Comparison of ENCODE assay signal across 8 mouse cellular contexts in genomic region chr2:23067552-23068369, GRCm38 (mm10). TPM values are rescaled to one million over a fixed set of nuclear protein-coding genes. Genes with fewer than 3 reads are reported as not detected.
DNase-seq lines count a peak whose midpoint lies in the region; ATAC-seq and TF ChIP-seq lines count a peak whose summit lies in the region.

Acbd5 (plus strand) TSS chr2:23068167.

- H3K4me3 ChIP-seq in cortical plate, adult 2 months (ENCODE audit: insufficient read depth, low read length), result peak within 1 kb of the TSS; percentile 89
- peak within 1 kb of the TSS; percentile 100 for H3K4me3 ChIP-seq in megakaryocyte, embryonic 14.5 days (replicated peaks)

- ATAC-seq in activated CD4-positive, CD25-positive, alpha-beta regulatory T cell, adult 4 months, result peak; percentile 87

- no peaks in the 10 kb centered on the region for H3K27me3 ChIP-seq in megakaryocyte, embryonic 14.5 days (replicated peaks)

- peak; percentile 91 to 93 for DNase-seq in gastrocnemius, adult 8-10 months (ENCODE audit: low spot score in 2 of 2)
- DNase-seq in hindlimb bud, embryonic 11.5 days (ENCODE audit: extremely low spot score, low read depth, low spot score), result peak; percentile 79
- DNase-seq in left cerebral cortex, adult 8-10 months (ENCODE audit: low spot score in 2 of 2), result peak; percentile 89 to 96
- peak; percentile 97 for DNase-seq in right cerebral cortex, postnatal 10 days (ENCODE audit: low spot score in 2 of 2)
- DNase-seq in urinary bladder, postnatal 25 days (ENCODE audit: low spot score), result peak; percentile 83

- H3K36me3 ChIP-seq in megakaryocyte, embryonic 14.5 days (replicated peaks; ENCODE audit: low read length), result peaks cover 15% of the 10 kb centered on the region

- TF ChIP-seq POLR2A in cortical plate, adult 2 months (IDR thresholded peaks at IDR 0.05; ENCODE audit: extremely low read depth, insufficient read depth, low read length), result peak; percentile 71

- H3K4me1 ChIP-seq in cortical plate, adult 2 months (ENCODE audit: control insufficient read depth, insufficient read depth, low read length), result peaks cover 2% of the 10 kb centered on the region; the same call in 1 of the 2 replicates
- H3K4me1 ChIP-seq in megakaryocyte, embryonic 14.5 days, result peaks cover 15% of the 10 kb centered on the region; the same call in 1 of the 2 replicates

- no peak for TF ChIP-seq CTCF in cortical plate, adult 2 months (IDR thresholded peaks at IDR 0.05; ENCODE audit: extremely low read depth, insufficient read depth, low read length)

- peak within 1 kb of the TSS; percentile 96 for H3K27ac ChIP-seq in cortical plate, adult 2 months (ENCODE audit: insufficient read depth, low read length)

- H3K9me3 ChIP-seq in megakaryocyte, embryonic 14.5 days, result no peaks in the 10 kb centered on the region; the same call in 1 of the 2 replicates

RNA-seq across cellular contexts. Expression of gene Acbd5, which starts in this region (rescaled TPM):
- polyA plus RNA-seq in activated CD4-positive, CD25-positive, alpha-beta regulatory T cell, adult 4 months (2017; shearing (Covaris generic)), result 10 to 100 TPM; 49.5 to 62.5 TPM
- 44.0 and 46.4 TPM in 2 replicates for polyA plus RNA-seq in cortical plate, adult 2 months (2012; rRNA removed)
- total RNA-seq in gastrocnemius, adult 8-10 months (2022), result 10 to 100 TPM; 26.2 to 29.7 (median 27.1) TPM
- 10 to 100 TPM; 79.3 to 92.0 (median 82.7) TPM for total RNA-seq in left cerebral cortex, adult 8-10 months (2022)
- 3.2 TPM in 1 of 2 replicates, not detected in the other for polyA plus RNA-seq in megakaryocyte, embryonic 14.5 days (2012; ENCODE audit: insufficient read depth, low replicate concordance)

Comparison
In these comparisons a context has a peak if more than half of its experiments do, and no peak if none do; other contexts are left out.
1. Peak in every context shown above with its lines: DNase-seq, ATAC-seq, H3K4me3 ChIP-seq and H3K27ac ChIP-seq.
2. RNA of gene Acbd5 (polyA plus RNA-seq): 49.5 to 62.5 TPM in activated CD4-positive, CD25-positive, alpha-beta regulatory T cell, adult 4 months and 44.0 to 46.4 TPM in cortical plate, adult 2 months; 3.2 TPM in megakaryocyte, embryonic 14.5 days; every median in the first group is over 10 times any median in the second.